Mouse (Mus musculus): ENCODE data around the gene Il1rl1.

The Il1rl1 gene

GRCm38 (mm10) chr1:40428910-40429675 lies at the start of gene Il1rl1:
Gene Il1rl1, plus strand, starts transcription at chr1:40429570.
- no peak for DNase-seq

GRCm38 (mm10) chr1:40380111-40380510 lies 49.3 kb upstream of the Il1rl1 start:
- DNase-seq, result peak; percentile 19 to 54

- DNase-seq, result no peak
Observed at GRCm38 (mm10) chr1:40380990-40381389, 48.4 kb upstream of the Il1rl1 start.

GRCm38 (mm10) chr1:40382841-40383240 lies 46.5 kb upstream of the Il1rl1 start:
- DNase-seq, result no peak

GRCm38 (mm10) chr1:40384931-40385545 lies 44.3 kb upstream of the Il1rl1 start:
- DNase-seq, result no peak

GRCm38 (mm10) chr1:40391374-40391773 lies 38.0 kb upstream of the Il1rl1 start:
- no peak for DNase-seq

GRCm38 (mm10) chr1:40392535-40392934 lies 36.8 kb upstream of the Il1rl1 start:
- DNase-seq, result no peak

GRCm38 (mm10) chr1:40393214-40393613 lies 36.2 kb upstream of the Il1rl1 start:
- no peak for DNase-seq

- DNase-seq, result no peak
Observed at GRCm38 (mm10) chr1:40399639-40400038, 29.7 kb upstream of the Il1rl1 start.

- DNase-seq, result no peak
Observed at GRCm38 (mm10) chr1:40404682-40405081, 24.7 kb upstream of the Il1rl1 start.

GRCm38 (mm10) chr1:40409882-40410281 lies 19.5 kb upstream of the Il1rl1 start:
- DNase-seq, result no peak

GRCm38 (mm10) chr1:40413039-40413438 lies 16.3 kb upstream of the Il1rl1 start:
- no peak for DNase-seq

- DNase-seq, result no peak
Observed at GRCm38 (mm10) chr1:40414276-40414675, 15.1 kb upstream of the Il1rl1 start.

- no peak for DNase-seq
Observed at GRCm38 (mm10) chr1:40414863-40415656, 14.3 kb upstream of the Il1rl1 start.

GRCm38 (mm10) chr1:40417034-40417433 lies 12.3 kb upstream of the Il1rl1 start:
- DNase-seq, result no peak

GRCm38 (mm10) chr1:40418512-40418911 lies 10.9 kb upstream of the Il1rl1 start:
- DNase-seq, result no peak

GRCm38 (mm10) chr1:40423892-40424291 lies 5.5 kb upstream of the Il1rl1 start:
- no peak for DNase-seq

- no peak for DNase-seq
Observed at GRCm38 (mm10) chr1:40427270-40427669, 2.1 kb upstream of the Il1rl1 start.

- no peak for DNase-seq
Observed at GRCm38 (mm10) chr1:40427901-40428300, 1.5 kb upstream of the Il1rl1 start.

- DNase-seq, result no peak
Observed at GRCm38 (mm10) chr1:40430143-40430834, 919 bp downstream of the Il1rl1 start.

GRCm38 (mm10) chr1:40432169-40432568 lies 2.8 kb downstream of the Il1rl1 start:
- no peak for DNase-seq

- DNase-seq, result no peak
Observed at GRCm38 (mm10) chr1:40435936-40436335, 6.6 kb downstream of the Il1rl1 start.

GRCm38 (mm10) chr1:40437340-40437739 lies 8.0 kb downstream of the Il1rl1 start:
- DNase-seq, result no peak
